Mouse (Mus musculus) stomach, embryonic 16.5 days (tissue): ENCODE measurements around the gene Hmg20b. TPM values are rescaled to one million over a fixed set of nuclear protein-coding genes. Genes with fewer than 3 reads are reported as not detected.

ENCODE experiments used
- ATAC-seq: fragments of 200-750 bp; cut with Nextera tagmentation; 2 replicates; pipeline ENCODE4 v1.8.0; 2017; ENCODE audit warnings: moderate number of reproducible peaks, moderate TSS enrichment; ENCODE audit not compliant: insufficient read depth, low FRiP score
- H3K27ac ChIP-seq: fragments of 300-500 bp; sonication (generic); 2 replicates; pipeline ENCODE4 v1.5.1; 2014; ENCODE audit warnings: low read length
- H3K27me3 ChIP-seq: fragments of 300-500 bp; sonication (generic); 2 replicates; pipeline ENCODE4 v1.6.1; 2014; ENCODE audit warnings: low read length, control low read depth, mixed read lengths; ENCODE audit not compliant: control insufficient read depth, insufficient read depth
- H3K36me3 ChIP-seq: fragments of 300-500 bp; sonication (generic); 2 replicates; pipeline ENCODE4 v1.6.1; 2014; ENCODE audit warnings: low read length; ENCODE audit not compliant: control insufficient read depth, insufficient read depth
- H3K4me1 ChIP-seq: fragments of 300-500 bp; sonication (generic); 2 replicates; pipeline ENCODE4 v1.6.1; 2014; ENCODE audit warnings: low read length, control low read depth, mixed read lengths; ENCODE audit not compliant: control insufficient read depth, insufficient read depth
- H3K4me2 ChIP-seq: fragments of 300-500 bp; sonication (generic); 2 replicates; pipeline ENCODE4 v1.6.1; 2014; ENCODE audit warnings: low read depth, low read length, mixed read lengths
- H3K4me3 ChIP-seq: fragments of 300-500 bp; sonication (generic); replicated peaks from 2 replicates; pipeline ENCODE4 v1.5.1; 2014; ENCODE audit warnings: mild to moderate bottlenecking, low read length
- H3K9ac ChIP-seq: fragments of 300-500 bp; sonication (generic); 2 replicates; pipeline ENCODE4 v1.6.1; 2014; ENCODE audit warnings: low read length
- H3K9me3 ChIP-seq: fragments of 300-500 bp; sonication (generic); replicated peaks from 2 replicates; pipeline ENCODE4 v1.6.1; 2016; ENCODE audit warnings: low read length, control low read depth; ENCODE audit not compliant: control insufficient read depth
- WGBS: fragments of 180-500 bp; shearing (Covaris S2); extraction: QIAGEN DNeasy Blood & Tissue Kit; methylation state at CpG from one replicate; pipeline ENCODE4 v1.1.7; 2014; 5-methylcytosine and 5-hydroxymethylcytosine counted together
- polyA plus RNA-seq: library from polyadenylated mRNA; unstranded; fragments of >200 nt; fragmentation: Nextera tagmentation; extraction: Ambion mirVana; gene quantifications from 2 replicates; pipeline ENCODE4 v1.2.1, GENCODE M21; 2015

The Hmg20b gene
- polyA plus RNA-seq, 1 experiment from 2014 or later = 67.7 TPM

DNA sequence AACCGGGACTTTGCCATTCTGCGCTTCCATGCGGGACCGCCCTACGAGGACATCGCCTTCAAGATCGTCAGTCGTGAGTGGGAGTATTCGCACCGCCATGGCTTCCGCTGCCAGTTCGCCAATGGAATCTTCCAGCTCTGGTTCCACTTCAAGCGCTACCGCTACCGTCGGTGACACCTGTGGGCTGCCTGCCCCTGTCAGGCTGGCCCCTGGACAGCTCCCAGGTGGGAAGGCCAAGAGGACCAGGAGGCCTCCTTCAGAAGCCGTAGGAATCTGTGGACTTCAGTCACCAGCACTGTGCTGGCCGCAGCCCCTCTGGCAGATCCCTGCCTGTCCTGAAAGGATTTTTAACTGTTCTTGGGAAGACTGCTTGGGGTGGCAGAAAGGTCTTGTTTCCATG, 24.5 kb downstream of the Hmg20b start:
- H3K36me3 ChIP-seq = peaks cover 42% of the 10 kb centered on the region

GRCm38 (mm10) chr10:81325176-81325575, 25.1 kb downstream of the Hmg20b start:
- H3K36me3 ChIP-seq = peaks cover 42% of the 10 kb centered on the region
- H3K27ac ChIP-seq = no peak overlapping the region
- no peaks in the 10 kb centered on the region for H3K9me3 ChIP-seq
- WGBS = 92% methylated on average over 21 of the region's 21 CpGs
- H3K27me3 ChIP-seq = no peaks in the 10 kb centered on the region
- no peak for ATAC-seq
- H3K9ac ChIP-seq = no peak overlapping the region
- peaks cover 26% of the 10 kb centered on the region for H3K4me1 ChIP-seq
- no peak overlapping the region for H3K4me3 ChIP-seq
- no peak overlapping the region for H3K4me2 ChIP-seq

More for the DNA sequence above, 24.5 kb downstream of the Hmg20b start:
- H3K4me1 ChIP-seq = peaks cover 31% of the 10 kb centered on the region
- H3K27ac ChIP-seq = no peak overlapping the region
- 91% methylated on average over 18 of the region's 18 CpGs for WGBS
- no peak for ATAC-seq
- H3K4me3 ChIP-seq = no peak overlapping the region
- no peak overlapping the region for H3K9ac ChIP-seq
- no peaks in the 10 kb centered on the region for H3K9me3 ChIP-seq
- no peaks in the 10 kb centered on the region for H3K27me3 ChIP-seq
- H3K4me2 ChIP-seq = no peak overlapping the region

DNA sequence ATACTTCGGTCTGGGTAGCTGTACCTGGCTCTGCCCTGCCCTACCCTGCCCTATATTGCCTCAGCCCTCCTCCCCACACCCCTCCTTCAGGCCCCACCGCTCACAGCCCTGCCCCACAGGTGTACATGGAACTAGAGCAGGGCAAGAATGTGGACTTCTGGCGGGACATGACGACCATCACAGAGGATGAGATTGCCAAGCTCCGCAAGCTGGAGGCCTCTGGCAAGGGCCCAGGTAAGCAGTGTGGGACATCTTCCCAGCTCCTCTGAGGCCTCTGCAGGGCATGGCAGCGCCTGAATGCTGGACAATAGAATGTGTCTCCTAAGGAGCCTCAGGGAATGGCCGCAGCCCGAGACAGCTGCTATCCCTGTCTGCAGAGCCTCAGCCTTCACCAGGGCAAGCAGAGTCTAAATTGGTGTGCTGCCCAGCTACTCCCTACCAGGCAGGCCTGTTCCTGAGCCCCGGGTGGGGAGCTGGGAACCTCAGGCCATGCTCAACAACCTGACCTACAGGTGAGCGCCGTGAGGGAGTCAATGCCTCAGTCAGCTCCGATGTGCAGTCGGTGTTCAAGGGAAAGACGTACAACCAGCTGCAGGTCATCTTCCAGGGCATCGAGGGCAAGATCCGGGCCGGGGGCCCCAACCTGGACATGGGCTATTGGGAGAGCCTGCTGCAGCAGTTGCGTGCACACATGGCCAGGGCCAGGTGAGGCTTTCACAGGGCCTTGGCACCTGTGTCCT, 26.3 kb downstream of the Hmg20b start:
- no peak overlapping the region for H3K4me3 ChIP-seq
- no peak for ATAC-seq
- H3K36me3 ChIP-seq = peaks cover 42% of the 10 kb centered on the region

DNA sequence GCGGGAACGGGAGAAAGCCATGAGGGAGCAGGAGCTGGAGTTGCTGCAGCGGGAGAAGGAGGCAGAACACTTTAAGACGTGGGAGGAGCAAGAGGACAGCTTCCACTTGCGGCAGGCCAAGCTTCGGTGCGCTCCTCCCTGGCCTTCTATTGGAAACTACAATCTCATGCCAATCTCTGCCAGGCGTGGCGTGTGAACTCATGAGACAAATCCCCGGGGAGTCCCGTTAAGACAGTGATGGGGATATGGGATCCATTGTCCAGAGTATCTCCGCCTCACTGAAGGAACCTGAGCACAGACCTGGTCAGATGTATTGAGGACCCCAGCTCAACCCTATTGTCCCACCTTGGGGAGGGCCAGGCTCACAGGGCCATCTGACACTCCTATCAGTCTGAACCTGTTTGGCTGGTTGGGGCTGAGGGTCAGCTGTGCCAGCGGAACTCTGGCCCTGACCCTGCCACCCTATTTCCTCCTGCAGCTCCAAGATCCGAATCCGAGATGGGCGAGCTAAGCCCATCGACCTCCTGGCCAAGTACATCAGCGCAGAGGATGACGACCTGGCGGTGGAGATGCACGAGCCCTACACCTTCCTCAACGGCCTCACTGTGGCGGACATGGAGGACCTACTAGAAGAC, 27.0 kb downstream of the Hmg20b start:
- 90% methylated on average over 23 of the region's 23 CpGs for WGBS
- Histone ChIP-seq H3K27ac (no peak overlapping the region), H3K36me3 (peaks cover 42% of the 10 kb centered on the region), H3K27me3 (no peaks in the 10 kb centered on the region), H3K9ac (no peak overlapping the region), H3K9me3 (no peaks in the 10 kb centered on the region), H3K4me2 (no peak overlapping the region), H3K4me3 (no peak overlapping the region), H3K4me1 (peaks cover 25% of the 10 kb centered on the region)
- ATAC-seq = no peak

More for the DNA sequence above, 26.3 kb downstream of the Hmg20b start:
- Histone ChIP-seq H3K9me3 (no peaks in the 10 kb centered on the region), H3K27me3 (no peaks in the 10 kb centered on the region), H3K4me2 (no peak overlapping the region), H3K27ac (no peak overlapping the region), H3K4me1 (peaks cover 26% of the 10 kb centered on the region), H3K9ac (no peak overlapping the region)
- WGBS = 93% methylated on average over 18 of the region's 18 CpGs

GRCm38 (mm10) chr10:81322444-81322843, 27.8 kb downstream of the Hmg20b start:
- H3K4me2 ChIP-seq = peak overlapping the region; percentile 96
- H3K9ac ChIP-seq = no peak overlapping the region
- no peak for ATAC-seq
- 90% methylated on average over 27 of the region's 27 CpGs for WGBS
- H3K4me1 ChIP-seq = peaks cover 26% of the 10 kb centered on the region
- H3K9me3 ChIP-seq = no peaks in the 10 kb centered on the region
- no peak overlapping the region for H3K4me3 ChIP-seq
- H3K27ac ChIP-seq = no peak overlapping the region
- peaks cover 42% of the 10 kb centered on the region for H3K36me3 ChIP-seq
- no peaks in the 10 kb centered on the region for H3K27me3 ChIP-seq

GRCm38 (mm10) chr10:81321436-81321835, 28.8 kb downstream of the Hmg20b start:
- H3K4me3 ChIP-seq = peak overlapping the region; percentile 96
- H3K4me1 ChIP-seq = peaks cover 36% of the 10 kb centered on the region
- no peak for ATAC-seq
- peak overlapping the region; percentile 93 for H3K9ac ChIP-seq
- H3K27ac ChIP-seq = peak overlapping the region; percentile 89
- H3K4me2 ChIP-seq = peak overlapping the region; percentile 96
- no peaks in the 10 kb centered on the region for H3K9me3 ChIP-seq
- no peaks in the 10 kb centered on the region for H3K27me3 ChIP-seq
- 2% methylated on average over 19 of the region's 20 CpGs for WGBS
- H3K36me3 ChIP-seq = peaks cover 37% of the 10 kb centered on the region

DNA sequence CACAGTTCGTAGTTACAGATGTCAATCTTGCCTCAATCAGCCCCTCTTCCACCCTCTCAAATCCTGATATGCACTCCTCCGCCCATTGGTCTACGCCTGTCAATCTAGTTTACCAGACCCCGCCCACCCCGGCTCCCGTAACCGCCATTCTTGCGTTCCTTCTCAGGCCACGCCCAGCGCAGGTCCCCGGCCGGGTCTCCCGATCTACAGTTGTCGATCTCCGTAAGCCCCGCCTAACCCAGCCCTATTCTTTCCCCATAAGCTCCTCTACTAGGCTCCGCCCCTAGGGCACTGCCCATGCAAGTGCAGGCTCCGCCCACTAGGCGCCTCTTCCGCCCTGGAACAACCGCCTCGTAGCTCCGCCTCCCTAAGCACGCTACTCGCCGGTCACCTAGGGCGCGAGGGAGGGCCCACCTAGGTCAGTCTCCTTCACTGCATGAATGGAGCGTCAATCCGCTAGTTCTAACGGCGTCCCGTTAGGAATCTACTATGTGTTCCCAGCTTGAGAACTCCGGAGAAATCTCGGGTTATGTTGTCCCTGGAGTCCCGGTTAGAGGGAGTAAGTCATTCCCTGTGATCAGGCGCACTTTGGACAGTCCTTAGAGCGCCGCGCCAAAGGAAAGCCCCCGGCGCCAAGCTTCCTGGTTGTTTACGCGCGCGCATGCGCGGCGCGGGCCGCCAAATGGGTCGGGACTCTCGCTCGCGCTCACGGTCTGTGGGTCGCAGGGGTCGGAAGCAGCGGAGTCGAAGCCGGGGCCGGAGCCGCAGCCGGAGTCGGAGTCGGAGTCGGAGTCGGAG, 29.5 kb downstream of the Hmg20b start, which contains the start of gene Cactin:
Cactin (plus strand) TSS at position 554 of the 798 bp plus-strand sequence.
- Histone ChIP-seq H3K9ac (peak within 1 kb of the TSS; percentile 93), H3K27ac (peak within 1 kb of the TSS; percentile 89), H3K4me1 (peaks cover 37% of the 10 kb centered on the region), H3K4me3 (peak within 1 kb of the TSS; percentile 96), H3K27me3 (no peaks in the 10 kb centered on the region), H3K4me2 (peak within 1 kb of the TSS; percentile 96), H3K36me3 (peaks cover 32% of the 10 kb centered on the region), H3K9me3 (no peaks in the 10 kb centered on the region)
- peak; percentile 94 for ATAC-seq
- under 1% methylated on average over 68 of the region's 68 CpGs for WGBS

DNA sequence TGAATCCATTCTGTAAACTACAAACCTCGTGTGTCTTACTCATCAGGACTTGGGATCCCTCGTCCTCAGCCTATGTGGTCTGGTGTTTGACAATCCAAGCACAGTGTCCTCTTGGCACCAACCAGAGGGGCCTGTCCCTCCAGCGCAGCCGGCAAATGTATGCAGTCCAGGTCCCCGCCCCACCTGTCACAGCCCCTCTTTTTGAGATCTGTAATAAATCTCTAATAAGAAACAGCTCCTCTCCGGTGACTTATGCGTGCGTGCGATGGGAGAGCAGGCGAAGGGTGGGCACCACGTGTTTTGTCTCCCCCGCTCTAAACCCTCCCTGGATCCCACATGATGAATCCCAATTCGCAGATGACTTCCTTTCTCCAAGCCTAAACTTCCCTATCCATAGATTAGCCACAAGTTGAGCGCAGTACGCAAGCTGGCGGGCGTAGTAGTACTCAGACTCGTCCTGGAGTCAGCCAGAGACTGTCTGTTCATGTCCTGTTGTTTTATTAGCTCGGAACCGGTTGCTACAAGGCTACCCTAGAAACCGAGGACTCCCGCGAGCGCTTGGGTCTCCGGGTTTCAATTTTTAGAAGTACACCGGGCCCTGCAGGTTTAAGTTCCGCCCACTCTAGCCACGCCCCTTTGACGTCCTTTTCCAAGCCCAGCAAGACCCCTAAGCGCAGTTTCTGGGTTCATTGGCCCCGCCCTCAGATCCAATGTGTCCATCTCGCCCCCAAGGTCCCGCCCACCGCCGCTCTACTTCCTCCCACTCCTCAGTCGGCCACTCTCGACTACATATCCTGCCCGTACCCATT, 30.3 kb downstream of the Hmg20b start:
- Histone ChIP-seq H3K36me3 (peaks cover 32% of the 10 kb centered on the region), H3K9me3 (no peaks in the 10 kb centered on the region), H3K27ac (peak overlapping the region; percentile 89), H3K4me1 (peaks cover 37% of the 10 kb centered on the region), H3K9ac (peak overlapping the region; percentile 73), H3K4me3 (peak overlapping the region; percentile 96), H3K27me3 (no peaks in the 10 kb centered on the region), H3K4me2 (peak overlapping the region; percentile 63)
- ATAC-seq = no peak; the same call in 1 of the 2 replicates
- under 1% methylated on average over 38 of the region's 38 CpGs for WGBS
